Mouse (Mus musculus) heart, embryonic 11.5 days (tissue): ENCODE data around the gene Gm5426. TPM values are rescaled to one million over a fixed set of nuclear protein-coding genes. Genes with fewer than 3 reads are reported as not detected.
"Not testable (repeated sequence)": the region's sequence is repeated elsewhere in the genome, so short reads cannot be mapped to it uniquely, and the experiment has no call there.

Experiments used
- ATAC-seq: fragments of 200-750 bp; cut with Nextera tagmentation; replicated peaks from 2 replicates; pipeline ENCODE4 v1.8.0; 2017; ENCODE audit warnings: moderate library complexity; ENCODE audit not compliant: insufficient number of reproducible peaks, low FRiP score, low TSS enrichment
- H3K27ac ChIP-seq: fragments of 300-500 bp; sonication (generic); 2 replicates; pipeline ENCODE4 v1.5.1; 2014; ENCODE audit warnings: mild to moderate bottlenecking, low read depth, low read length
- H3K27me3 ChIP-seq: fragments of 300-500 bp; sonication (generic); 2 replicates; pipeline ENCODE4 v1.6.1; 2014; ENCODE audit warnings: mild to moderate bottlenecking, low read length, mixed read lengths; ENCODE audit not compliant: control insufficient read depth, insufficient read depth
- H3K36me3 ChIP-seq: fragments of 300-500 bp; sonication (generic); 2 replicates; pipeline ENCODE4 v1.6.1; 2014; ENCODE audit warnings: mild to moderate bottlenecking, low read length, moderate library complexity, mixed read lengths; ENCODE audit not compliant: control insufficient read depth, insufficient read depth
- H3K4me1 ChIP-seq: fragments of 300-500 bp; sonication (generic); 2 replicates; pipeline ENCODE4 v1.6.1; 2014; ENCODE audit warnings: low read length; ENCODE audit not compliant: control insufficient read depth, insufficient read depth
- H3K4me2 ChIP-seq: fragments of 300-500 bp; sonication (generic); 2 replicates; pipeline ENCODE4 v1.6.1; 2014; ENCODE audit warnings: mild to moderate bottlenecking, moderate library complexity
- H3K4me3 ChIP-seq: fragments of 300-500 bp; sonication (generic); 2 replicates; pipeline ENCODE4 v1.5.1; 2014; ENCODE audit warnings: low read depth, low read length
- H3K9ac ChIP-seq: fragments of 300-500 bp; sonication (generic); 2 replicates; pipeline ENCODE4 v1.6.1; 2014; ENCODE audit warnings: mild to moderate bottlenecking, low read depth, low read length, moderate library complexity
- H3K9me3 ChIP-seq: fragments of 300-500 bp; sonication (generic); replicated peaks from 2 replicates; pipeline ENCODE4 v1.6.1; 2016; ENCODE audit warnings: low read length; ENCODE audit not compliant: control insufficient read depth
- whole genome bisulfite sequencing: fragments of 180-500 bp; shearing (Covaris S2); extraction: QIAGEN DNeasy Blood & Tissue Kit; methylation state at CpG from one replicate; pipeline ENCODE4 v1.1.7; 2014; ENCODE audit not compliant: insufficient replicate concordance; 5-methylcytosine and 5-hydroxymethylcytosine counted together
- polyA plus RNA-seq: library from polyadenylated mRNA; unstranded; fragments of >200 nt; fragmentation: Nextera tagmentation; extraction: Ambion mirVana; gene quantifications from 2 replicates; pipeline ENCODE4 v1.2.1, GENCODE M21; 2014

Gene Gm5426
- not detected in 2 replicates for polyA plus RNA-seq

DNA sequence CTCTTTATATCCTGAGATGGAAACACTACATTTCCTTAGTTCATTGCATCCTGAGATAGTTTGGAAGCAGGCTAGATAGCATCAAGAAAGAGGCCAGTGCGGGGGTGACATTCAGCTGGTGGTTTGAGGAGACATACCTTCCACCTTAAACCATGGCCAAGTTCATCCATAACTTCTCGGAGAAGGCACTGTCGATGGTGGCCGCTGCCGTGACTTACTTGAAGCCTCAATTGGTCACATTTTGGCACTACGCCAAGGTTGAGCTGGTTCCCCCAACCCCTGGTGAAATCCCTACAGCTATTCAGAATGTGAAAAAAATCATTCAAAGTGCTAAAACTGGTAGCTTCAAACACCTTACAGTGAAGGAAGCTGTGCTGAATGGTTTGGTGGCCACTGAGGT, at the start of gene Gm5426:
Gm5426 (plus strand) TSS at position 153 of the 400 bp plus-strand sequence.
- not testable (repeated sequence) for H3K27me3 ChIP-seq, H3K9me3 ChIP-seq, H3K36me3 ChIP-seq, ATAC-seq, H3K9ac ChIP-seq, H3K4me3 ChIP-seq, H3K4me1 ChIP-seq, H3K27ac ChIP-seq, H3K4me2 ChIP-seq
- 86% methylated on average over 6 of the region's 6 CpGs for WGBS

DNA sequence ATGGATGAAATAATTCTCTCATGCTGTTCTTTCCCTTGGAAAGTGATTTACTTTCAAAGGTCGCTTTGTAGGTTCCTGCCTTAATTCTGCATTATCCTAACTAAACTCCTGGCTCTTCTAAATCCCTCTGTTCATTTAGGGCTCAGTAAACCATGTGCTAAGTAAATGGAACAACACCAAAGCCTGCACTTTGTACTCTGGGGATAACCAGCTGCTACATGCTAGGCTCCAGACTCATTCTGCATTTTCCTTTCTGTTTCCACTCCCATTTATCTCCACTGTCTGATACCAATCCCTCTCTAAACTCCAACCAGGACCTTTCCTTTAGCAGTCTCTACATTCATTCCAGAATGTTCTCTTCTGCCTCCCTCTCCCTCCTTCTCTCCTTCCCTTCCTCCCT, 46.7 kb upstream of the Gm5426 start:
- H3K27me3 ChIP-seq: no peaks in the 10 kb centered on the region
- H3K4me3 ChIP-seq: no peak overlapping the region
- H3K9ac ChIP-seq: no peak overlapping the region
- H3K27ac ChIP-seq: no peak overlapping the region
- no peaks in the 10 kb centered on the region for H3K4me1 ChIP-seq
- H3K36me3 ChIP-seq: no peaks in the 10 kb centered on the region
- no peak for ATAC-seq
- 65% methylated on average over 1 of the region's 1 CpGs for WGBS
- H3K9me3 ChIP-seq: no peaks in the 10 kb centered on the region
- no peak overlapping the region for H3K4me2 ChIP-seq

DNA sequence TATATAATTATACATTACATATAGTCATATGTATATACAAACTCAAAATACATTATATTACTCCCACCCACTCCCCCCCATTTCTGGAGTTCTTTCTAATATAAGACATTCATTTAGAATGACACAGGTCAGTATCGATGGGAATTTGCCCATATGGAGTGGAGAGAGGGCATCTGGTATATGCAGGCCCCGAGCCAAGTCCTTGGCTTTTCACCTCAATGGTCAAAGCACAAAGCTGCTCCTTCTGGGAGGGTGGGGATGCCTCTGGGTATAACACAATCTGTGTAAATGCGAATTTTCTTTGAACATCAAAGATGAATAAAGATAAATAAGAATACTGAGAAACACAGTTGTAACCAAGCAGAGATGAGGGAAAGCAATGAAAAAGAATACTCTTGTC, 46.0 kb upstream of the Gm5426 start:
- no peak overlapping the region for H3K27ac ChIP-seq

DNA sequence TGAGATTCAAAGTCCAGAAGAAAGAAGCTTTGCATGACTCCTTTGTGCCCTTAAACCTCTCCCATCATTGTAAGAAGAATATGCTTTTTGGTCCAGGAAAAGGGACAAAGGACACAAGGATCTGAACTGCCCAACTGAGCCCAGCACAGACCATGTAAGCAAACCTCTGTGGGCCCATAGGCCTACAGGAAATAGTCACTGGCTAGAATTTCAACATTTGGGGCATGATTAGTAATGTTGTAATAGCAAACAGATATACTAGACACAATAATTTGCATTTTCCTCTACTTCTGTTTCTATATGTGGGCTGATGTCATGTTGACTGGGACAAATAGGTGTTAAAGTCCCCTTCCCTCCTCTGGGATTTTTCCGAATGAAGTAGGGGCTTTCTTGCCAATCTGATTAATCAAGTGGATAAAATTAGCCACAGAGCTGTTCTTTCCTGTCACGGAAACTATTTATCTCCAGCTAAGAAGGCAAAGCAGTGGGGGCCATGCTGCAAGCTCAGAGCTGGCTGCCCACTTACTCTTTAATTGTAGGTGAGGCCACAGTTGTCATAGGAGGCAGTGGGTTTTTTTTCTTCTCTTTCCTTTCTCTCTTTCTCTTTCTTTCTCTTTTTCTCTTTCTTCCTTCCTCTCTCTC, 42.4 kb upstream of the Gm5426 start:
- Histone ChIP-seq H3K4me2 (no peak overlapping the region), H3K4me3 (no peak overlapping the region), H3K27ac (no peak overlapping the region), H3K27me3 (no peaks in the 10 kb centered on the region), H3K36me3 (no peaks in the 10 kb centered on the region), H3K9me3 (no peaks in the 10 kb centered on the region), H3K9ac (no peak overlapping the region), H3K4me1 (no peaks in the 10 kb centered on the region)
- 31% methylated on average over 2 of the region's 2 CpGs for WGBS
- ATAC-seq: no peak

More for the DNA sequence above, 46.0 kb upstream of the Gm5426 start:
- no peak overlapping the region for H3K4me2 ChIP-seq
- H3K36me3 ChIP-seq: no peaks in the 10 kb centered on the region
- 65% methylated on average over 3 of the region's 3 CpGs for WGBS
- no peak overlapping the region for H3K4me3 ChIP-seq
- H3K9ac ChIP-seq: no peak overlapping the region
- no peaks in the 10 kb centered on the region for H3K27me3 ChIP-seq
- ATAC-seq: no peak
- H3K4me1 ChIP-seq: no peaks in the 10 kb centered on the region
- no peaks in the 10 kb centered on the region for H3K9me3 ChIP-seq

DNA sequence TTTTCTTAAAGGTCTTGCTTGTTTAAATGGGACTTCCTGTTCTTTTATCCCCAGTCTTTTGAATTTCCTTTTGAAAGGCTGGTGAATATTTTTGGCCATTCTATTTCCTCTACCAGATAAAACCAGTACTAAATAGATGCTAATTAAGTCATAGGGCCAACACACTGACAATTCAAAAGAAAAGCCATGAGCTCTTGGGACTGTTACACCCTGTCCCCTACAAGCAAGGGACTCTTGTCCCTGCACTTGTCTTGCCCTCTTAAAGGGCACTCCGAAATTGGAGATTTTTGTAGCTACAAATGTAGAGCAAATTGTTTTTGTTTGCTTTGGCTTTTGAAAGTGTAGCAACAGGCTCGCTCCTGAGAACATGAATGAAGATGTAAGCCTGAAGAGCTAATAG, 41.8 kb upstream of the Gm5426 start:
- no peaks in the 10 kb centered on the region for H3K27me3 ChIP-seq
- H3K27ac ChIP-seq: no peak overlapping the region
- H3K4me3 ChIP-seq: no peak overlapping the region
- no peak for ATAC-seq
- WGBS: 73% methylated on average over 2 of the region's 2 CpGs
- no peaks in the 10 kb centered on the region for H3K36me3 ChIP-seq
- no peak overlapping the region for H3K9ac ChIP-seq
- no peaks in the 10 kb centered on the region for H3K9me3 ChIP-seq
- no peaks in the 10 kb centered on the region for H3K4me1 ChIP-seq
- no peak overlapping the region for H3K4me2 ChIP-seq

DNA sequence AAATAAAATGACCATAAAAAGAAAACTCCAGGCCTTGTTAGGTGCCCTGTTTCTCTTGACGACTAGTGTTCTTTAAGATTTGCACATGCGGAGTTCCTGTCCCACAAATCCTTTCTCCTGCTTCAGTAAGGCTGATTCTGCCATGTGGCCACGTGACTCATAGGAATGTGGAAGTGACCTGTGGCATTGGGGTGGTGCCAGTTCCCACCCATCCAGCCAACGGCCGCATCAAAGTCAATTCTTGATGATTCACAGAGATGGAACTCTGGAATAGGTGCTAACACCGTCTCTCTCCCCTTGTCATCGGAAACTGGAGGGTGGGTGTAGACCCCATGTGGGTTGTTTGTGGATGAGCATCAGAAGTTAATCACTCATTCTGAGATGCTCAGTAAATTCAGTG, 39.7 kb upstream of the Gm5426 start:
- no peak overlapping the region for H3K9ac ChIP-seq
- H3K36me3 ChIP-seq: no peaks in the 10 kb centered on the region
- H3K4me2 ChIP-seq: no peak overlapping the region
- H3K27me3 ChIP-seq: no peaks in the 10 kb centered on the region
- 79% methylated on average over 7 of the region's 7 CpGs for WGBS
- ATAC-seq: no peak
- no peak overlapping the region for H3K27ac ChIP-seq
- H3K4me1 ChIP-seq: no peaks in the 10 kb centered on the region
- H3K4me3 ChIP-seq: no peak overlapping the region
- no peaks in the 10 kb centered on the region for H3K9me3 ChIP-seq

- no peak overlapping the region for H3K4me2 ChIP-seq
These were observed 35.4 kb upstream of the Gm5426 start for GRCm38 (mm10) chr10:96101035-96101434.

DNA sequence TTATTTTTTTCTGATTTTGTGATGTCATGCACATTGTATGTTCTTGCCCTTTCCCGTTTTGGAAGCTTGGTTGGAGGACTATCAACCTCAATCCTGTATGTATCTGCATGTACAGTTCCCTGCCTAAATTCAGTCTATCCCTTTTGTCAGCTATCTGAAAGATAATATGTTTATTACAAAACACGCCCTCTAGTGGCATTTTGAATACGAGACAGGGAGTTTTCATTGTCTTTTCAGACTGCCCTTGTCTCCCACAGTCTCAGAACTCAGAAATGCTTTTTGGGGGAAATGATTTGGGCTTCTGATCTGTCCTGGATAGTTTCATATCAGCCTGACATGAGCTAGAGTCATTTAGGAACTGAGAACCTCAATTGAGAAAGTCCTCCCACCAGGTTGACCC, 32.2 kb upstream of the Gm5426 start:
- H3K4me1 ChIP-seq: no peaks in the 10 kb centered on the region
- H3K4me2 ChIP-seq: no peak overlapping the region
- no peak overlapping the region for H3K27ac ChIP-seq
- no peaks in the 10 kb centered on the region for H3K27me3 ChIP-seq
- ATAC-seq: no peak
- no peak overlapping the region for H3K4me3 ChIP-seq
- H3K9ac ChIP-seq: no peak overlapping the region
- H3K36me3 ChIP-seq: no peaks in the 10 kb centered on the region
- WGBS: 35% methylated on average over 3 of the region's 3 CpGs
- H3K9me3 ChIP-seq: no peaks in the 10 kb centered on the region

More at GRCm38 (mm10) chr10:96101035-96101434, 35.4 kb upstream of the Gm5426 start:
- Histone ChIP-seq H3K9me3 (no peaks in the 10 kb centered on the region), H3K36me3 (no peaks in the 10 kb centered on the region), H3K4me1 (no peaks in the 10 kb centered on the region), H3K27me3 (no peaks in the 10 kb centered on the region), H3K9ac (no peak overlapping the region), H3K4me3 (no peak overlapping the region), H3K27ac (no peak overlapping the region)
- WGBS: 82% methylated on average over 4 of the region's 4 CpGs
- no peak for ATAC-seq

- no peak overlapping the region for H3K27ac ChIP-seq
- H3K9ac ChIP-seq: no peak overlapping the region
- WGBS: 65% methylated on average over 4 of the region's 4 CpGs
- H3K36me3 ChIP-seq: no peaks in the 10 kb centered on the region
- no peaks in the 10 kb centered on the region for H3K9me3 ChIP-seq
- H3K4me3 ChIP-seq: no peak overlapping the region
- H3K4me1 ChIP-seq: no peaks in the 10 kb centered on the region
- no peaks in the 10 kb centered on the region for H3K27me3 ChIP-seq
- no peak overlapping the region for H3K4me2 ChIP-seq
- ATAC-seq: no peak
These were observed 31.8 kb upstream of the Gm5426 start for GRCm38 (mm10) chr10:96104624-96105023.
